Mouse (Mus musculus) erythroblast, embryonic 14.5 days (primary cell): ENCODE results near the gene Nell2.

Experiments used
- GATA1 ChIP-seq: IDR thresholded peaks from 2 replicates; pipeline ENCODE4 v1.6.1; 2012; ENCODE audit warnings: low read length, inconsistent platforms, mixed read lengths
- TAL1 ChIP-seq: IDR thresholded peaks from 3 replicates; pipeline ENCODE4 v1.6.1; 2012; ENCODE audit warnings: low read length, inconsistent platforms, mixed read lengths

GRCm38 (mm10) chr15:95410213-95410843, 118.0 kb downstream of the Nell2 start:
- TF ChIP-seq GATA1 (no peak), TAL1 (no peak)
